Mouse (Mus musculus): ENCODE results near the gene Dab1. TPM values are rescaled to one million over a fixed set of nuclear protein-coding genes. Genes with fewer than 3 reads are reported as not detected.

Gene Dab1
- total RNA-seq, 2 experiments from 2014 or later = 0.41 to 1.2 TPM

DNA sequence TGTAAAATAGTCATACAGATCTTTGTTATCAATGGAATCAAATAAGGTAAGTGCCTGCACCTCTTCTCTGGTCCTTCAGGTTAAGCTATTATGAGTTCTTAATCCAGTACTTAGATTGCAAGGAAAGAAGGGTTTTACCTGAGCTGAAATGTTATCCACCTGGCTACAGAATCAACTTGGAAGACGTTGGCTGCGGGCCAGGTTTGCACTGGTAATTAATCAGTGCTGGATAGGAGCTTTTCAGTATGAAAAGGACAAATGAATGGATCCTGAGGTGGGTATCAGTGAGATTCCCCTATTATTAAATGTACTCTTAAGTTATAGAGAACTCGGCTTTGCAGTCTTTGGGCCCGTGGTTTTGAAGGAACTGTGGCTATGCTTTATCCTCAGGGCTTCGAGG, 896.5 kb downstream of the Dab1 start:
- DNase-seq = no peak

- DNase-seq = no peak
These were observed 903.2 kb downstream of the Dab1 start for GRCm38 (mm10) chr4:104522324-104522723.

DNA sequence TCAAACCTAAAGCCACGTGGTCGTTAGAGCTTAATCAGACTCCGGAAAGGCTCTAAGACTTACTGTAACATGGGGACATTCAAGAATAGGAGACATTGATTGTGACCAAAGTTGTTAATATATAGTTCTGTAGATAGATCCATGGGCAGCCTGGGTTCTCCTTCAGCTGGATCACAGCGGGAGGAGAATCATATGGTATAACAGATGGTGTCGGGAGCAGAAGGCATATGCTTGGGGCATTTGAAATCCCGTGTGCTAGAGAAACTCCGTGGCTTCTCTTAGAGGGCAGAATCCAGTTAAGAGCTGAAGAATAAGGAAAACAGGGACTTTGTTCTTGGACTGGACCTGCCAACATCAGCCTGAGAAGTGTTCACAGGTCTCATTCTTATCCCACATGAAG, 904.6 kb downstream of the Dab1 start:
- no peak for DNase-seq

DNA sequence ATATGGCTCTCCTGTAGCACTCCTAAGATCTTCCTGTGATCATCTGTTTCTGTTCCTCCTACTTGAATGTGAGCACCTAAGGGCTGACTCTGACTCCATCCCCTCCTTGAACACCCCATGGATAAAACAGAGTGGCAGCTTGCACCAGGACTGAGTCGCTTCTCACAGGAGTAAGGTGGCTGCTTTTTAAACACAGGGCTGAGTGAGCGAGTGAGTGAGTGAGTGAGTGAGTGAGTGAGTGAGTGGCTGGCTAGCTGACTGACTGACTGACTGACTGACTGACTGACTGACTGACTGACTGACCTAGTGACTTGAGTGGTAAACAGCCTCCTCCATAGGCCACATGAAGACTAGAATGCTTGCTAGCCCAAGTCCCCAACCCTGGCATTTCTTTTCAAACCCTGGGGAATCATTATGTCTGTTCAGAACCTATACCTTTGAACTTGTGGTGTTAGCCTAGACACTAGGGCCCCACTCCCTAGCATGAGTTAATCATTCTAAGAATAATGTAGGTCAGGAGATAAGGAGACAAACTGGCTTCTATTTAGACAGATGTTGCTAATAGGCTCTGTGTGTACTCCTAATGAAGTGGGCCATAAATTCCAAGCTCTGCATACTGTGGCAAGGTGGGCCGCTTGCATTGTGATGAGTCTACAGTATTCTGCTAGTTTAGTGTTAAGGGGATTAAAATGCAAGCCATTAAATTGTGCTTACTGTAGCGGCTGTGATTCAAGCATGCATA, 910.9 kb downstream of the Dab1 start:
- DNase-seq = no peak

DNA sequence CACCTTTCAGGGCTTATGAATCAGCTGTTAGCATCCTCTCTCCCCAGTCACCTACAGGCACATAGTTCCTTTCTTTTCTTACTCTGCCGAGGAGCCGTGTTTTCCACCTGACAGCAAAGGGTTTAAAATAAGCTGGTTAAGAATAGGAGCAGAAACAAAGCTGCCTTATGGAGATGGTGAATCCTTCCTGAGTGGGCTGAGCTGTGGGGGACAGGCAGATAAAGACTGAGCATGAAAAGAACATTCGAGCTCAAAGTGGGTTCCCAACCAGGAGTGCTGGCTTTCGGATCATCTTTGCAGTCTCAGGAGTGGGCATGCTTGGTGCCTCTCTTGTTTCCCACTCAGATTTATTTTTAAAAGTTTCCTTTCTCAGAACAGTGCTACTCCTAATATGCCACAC, 913.7 kb downstream of the Dab1 start:
- no peak for DNase-seq

DNA sequence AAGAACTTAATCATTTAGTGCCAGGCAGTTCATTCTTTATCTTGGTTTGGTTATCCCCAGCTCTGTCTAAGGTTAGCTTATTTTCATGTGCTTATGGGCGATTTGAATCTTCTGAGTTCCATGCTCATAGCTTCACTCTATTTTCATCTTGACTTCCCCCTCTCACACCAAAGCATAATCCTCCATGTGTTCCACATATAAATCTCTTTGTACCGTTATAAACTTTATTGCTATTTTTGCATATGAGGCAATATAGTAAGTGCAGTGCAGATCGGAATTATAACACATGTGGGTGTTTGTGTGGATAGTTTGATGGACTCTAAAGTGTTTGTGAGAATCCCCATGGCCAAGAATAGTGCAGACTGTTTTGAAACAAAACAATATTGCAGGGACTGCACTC, 919.3 kb downstream of the Dab1 start:
- DNase-seq = no peak

- DNase-seq = no peak
These were observed 919.9 kb downstream of the Dab1 start for GRCm38 (mm10) chr4:104539047-104539446.

GRCm38 (mm10) chr4:104547091-104547490, 927.9 kb downstream of the Dab1 start:
- DNase-seq = no peak

- no peak for DNase-seq
These were observed 929.1 kb downstream of the Dab1 start for GRCm38 (mm10) chr4:104548287-104548686.

DNA sequence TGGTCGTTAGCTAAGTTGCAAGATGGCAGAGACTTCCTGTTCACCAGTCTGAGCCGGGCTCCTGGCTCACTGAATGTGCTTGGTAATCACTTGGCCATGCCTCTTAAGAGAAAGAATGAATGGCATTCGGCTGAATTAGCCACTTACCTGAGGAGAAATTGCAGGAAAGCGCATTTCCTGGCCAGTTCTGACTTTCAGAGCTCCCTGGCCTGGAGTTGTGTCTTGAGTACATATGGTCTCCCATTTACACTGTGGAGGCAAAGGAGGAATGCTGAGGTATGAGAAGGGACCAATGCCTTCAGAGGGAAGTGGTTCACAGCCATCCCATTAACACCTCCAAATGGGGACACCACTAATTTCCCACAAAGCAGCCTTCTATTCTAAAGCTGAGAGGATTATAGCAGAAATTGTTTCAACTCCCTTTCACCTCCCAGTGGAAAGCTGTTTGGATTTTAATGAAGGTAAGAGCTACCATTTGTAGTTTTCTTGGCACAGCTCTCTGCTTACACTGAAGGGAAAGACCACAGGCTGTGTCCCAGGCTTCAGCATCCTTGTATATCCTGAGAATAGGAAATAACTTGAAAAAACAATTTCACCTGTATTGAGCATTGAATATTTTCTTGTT, 931.5 kb downstream of the Dab1 start:
- no peak for DNase-seq

DNA sequence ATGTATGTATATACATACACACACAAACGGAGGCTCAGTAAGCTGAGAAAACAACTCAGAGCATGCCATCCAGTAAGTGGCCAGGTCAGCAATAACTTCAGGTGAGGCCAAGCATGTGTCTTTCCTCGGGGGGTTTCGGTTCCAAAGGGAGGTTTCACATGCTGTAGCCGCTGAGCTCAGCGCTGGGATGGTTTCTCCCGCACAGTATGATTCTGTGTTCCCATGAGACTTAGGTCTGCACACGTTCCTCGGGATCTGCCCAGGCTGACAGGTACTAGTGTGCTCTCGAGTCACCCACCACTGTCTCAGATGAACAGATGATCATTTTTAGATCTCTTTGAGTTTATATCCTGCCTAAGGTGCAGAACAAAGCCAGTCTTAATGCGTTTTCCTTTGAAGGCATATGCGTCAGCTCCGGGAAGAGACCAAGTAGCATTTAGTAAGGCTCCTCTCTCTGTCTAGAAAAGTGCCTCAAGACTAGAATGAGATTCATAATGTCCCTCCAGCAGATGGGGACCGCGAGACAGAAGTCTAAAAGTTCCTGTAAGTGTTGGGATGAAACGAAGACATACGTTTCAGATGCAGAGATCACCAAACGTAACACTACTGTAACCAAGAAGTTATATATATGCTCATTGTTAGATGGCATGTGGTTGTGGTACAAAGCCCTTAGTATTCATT, 932.4 kb downstream of the Dab1 start:
- DNase-seq = no peak

GRCm38 (mm10) chr4:104555408-104555807, 936.2 kb downstream of the Dab1 start:
- DNase-seq = no peak

GRCm38 (mm10) chr4:104563512-104563911, 944.4 kb downstream of the Dab1 start:
- DNase-seq = no peak

- no peak for DNase-seq
These were observed 951.4 kb downstream of the Dab1 start for GRCm38 (mm10) chr4:104570523-104570922.

DNA sequence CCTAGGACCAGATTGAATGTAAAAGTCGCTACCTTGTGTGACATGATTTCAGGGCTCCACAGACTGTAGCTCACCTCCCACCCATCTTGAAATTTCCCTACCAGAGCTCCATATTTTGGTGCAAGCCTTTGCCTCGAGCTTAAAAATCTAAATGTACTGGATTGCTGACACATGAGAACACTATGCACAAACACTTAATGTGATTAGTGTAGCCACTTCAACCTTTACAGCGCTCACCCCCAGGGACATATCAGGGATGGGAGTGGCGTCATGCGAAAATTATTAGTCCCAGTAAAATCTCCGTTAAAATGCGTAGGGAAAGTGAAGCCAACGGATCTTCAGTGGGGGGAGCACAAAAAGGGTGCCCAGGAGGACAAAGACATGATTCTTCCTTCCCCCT, 953.3 kb downstream of the Dab1 start:
- no peak for DNase-seq

- DNase-seq = no peak
These were observed 954.3 kb downstream of the Dab1 start for GRCm38 (mm10) chr4:104573419-104573818.

- DNase-seq = no peak
These were observed 959.2 kb downstream of the Dab1 start for GRCm38 (mm10) chr4:104578370-104578769.

DNA sequence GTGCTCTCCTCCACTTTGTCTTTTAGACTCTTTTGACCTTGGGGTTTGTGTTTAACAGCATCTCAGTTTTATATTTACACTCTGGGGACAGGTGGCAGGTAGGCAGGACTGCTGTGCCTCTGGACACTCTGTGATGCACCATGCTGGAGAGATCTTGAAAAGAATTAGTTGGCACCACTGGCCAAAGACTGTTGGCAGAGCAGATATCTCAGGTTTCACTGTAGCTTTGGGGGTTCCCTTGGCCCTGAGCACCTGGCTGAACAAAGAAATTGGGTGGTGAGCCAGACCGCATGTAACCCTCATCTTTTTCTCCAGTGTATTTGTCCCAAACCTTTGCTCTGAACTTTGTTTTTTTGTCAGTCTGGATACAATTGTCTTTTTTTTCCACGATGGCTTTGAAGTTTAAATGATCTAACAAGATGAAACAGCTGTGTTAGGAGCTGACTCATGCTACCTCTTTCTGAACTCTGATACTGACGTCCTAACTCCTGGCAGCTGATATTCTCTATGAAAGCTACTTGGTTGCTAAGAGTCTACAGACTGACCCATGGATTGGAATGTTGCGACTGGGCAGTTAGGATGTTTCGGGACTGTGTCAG, 960.9 kb downstream of the Dab1 start:
- no peak for DNase-seq

DNA sequence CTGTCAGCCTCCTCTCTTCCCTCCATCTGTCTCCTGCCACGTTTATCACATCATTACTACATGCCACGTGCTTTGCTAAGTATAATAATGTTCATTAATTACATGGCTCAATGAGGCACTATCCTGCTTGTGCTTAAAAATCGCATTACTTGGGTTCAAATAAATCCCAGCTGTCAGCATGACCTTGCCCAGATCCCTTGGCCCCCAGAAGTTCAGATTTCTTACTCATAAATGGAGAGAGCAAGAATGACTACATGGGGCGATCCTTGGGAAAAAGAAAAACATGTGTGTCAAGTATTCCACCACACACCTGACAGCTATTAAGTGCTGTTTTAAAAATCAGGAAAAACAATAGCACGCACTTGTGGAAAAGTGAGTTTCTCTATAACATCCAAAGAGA, 963.6 kb downstream of the Dab1 start:
- no peak for DNase-seq

- DNase-seq = no peak
These were observed 968.7 kb downstream of the Dab1 start for GRCm38 (mm10) chr4:104587826-104588225.

DNA sequence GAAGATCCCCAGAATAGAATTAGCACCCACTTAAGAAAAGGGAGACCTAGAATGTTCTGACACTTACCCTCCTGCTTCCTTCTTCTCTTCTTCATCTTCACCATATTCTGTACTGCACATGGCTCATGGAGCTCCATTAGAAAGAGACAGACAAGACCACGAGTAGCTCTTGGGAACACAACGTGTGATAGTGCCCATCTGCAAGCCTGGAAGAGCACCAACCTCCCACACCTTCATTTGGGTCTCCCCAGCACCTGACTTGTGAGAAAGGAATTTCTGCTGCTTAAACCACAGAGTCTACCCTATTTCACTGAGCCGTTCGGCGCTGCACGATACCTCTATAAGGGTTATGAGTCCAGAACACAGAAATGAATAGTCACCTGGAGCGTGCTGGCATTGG, 977.8 kb downstream of the Dab1 start:
- no peak for DNase-seq

- no peak for DNase-seq
These were observed 978.6 kb downstream of the Dab1 start for GRCm38 (mm10) chr4:104597490-104598465.

All from gastrocnemius, postnatal 10 days (tissue).